ENCODE assay signal across 23 mouse cellular contexts in genomic region chr17:81782326-81782725, GRCm38 (mm10). TPM values are rescaled to one million over a fixed set of nuclear protein-coding genes. Genes with fewer than 3 reads are reported as not detected.
DNase-seq lines count a peak whose midpoint lies in the region; ATAC-seq lines count a peak whose summit lies in the region.
"Had no signal": no experiment of that assay in that cellular context is flagged by ENCODE, and none has a peak within 500 bp of the region (broad histone marks: within the 10 kb centered on the region; RNA-seq: fewer than 3 reads in every experiment).

No protein-coding gene starts in this region.

- intact Hi-C loops in heart, postnatal 10 days (cut with DNase I) = loop anchor here (10.0 kb wide), 1 partner anchor 118 kb away; no protein-coding TSS in a partner anchor

- WGBS in heart, embryonic 14.5 days = 62% methylated on average over 4 of the region's 4 CpGs
- 89% methylated on average over 4 of the region's 4 CpGs for WGBS in hindbrain, embryonic 11.5 days

- no peaks in the 10 kb centered on the region for H3K27me3 ChIP-seq in heart, embryonic 14.5 days (ENCODE audit: control insufficient read depth, insufficient read depth, low read length)
- H3K27me3 ChIP-seq in megakaryocyte, embryonic 14.5 days (replicated peaks) = no peaks in the 10 kb centered on the region
- H3K27me3 ChIP-seq in hindbrain, embryonic 11.5 days (ENCODE audit: control insufficient read depth, insufficient read depth, low read length) = no peaks in the 10 kb centered on the region
- H3K27me3 ChIP-seq: forebrain, embryonic 13.5 days; hindbrain, embryonic 15.5 days; midbrain, embryonic 12.5 days; Patski had no signal

- H3K9ac ChIP-seq in heart, embryonic 14.5 days (ENCODE audit: low read length) = peak overlapping the region; percentile 69
- H3K9ac ChIP-seq in hindbrain, embryonic 11.5 days (ENCODE audit: low read depth, low read length) = no peak overlapping the region
- H3K9ac ChIP-seq: forebrain, embryonic 13.5 days; hindbrain, embryonic 15.5 days; midbrain, embryonic 12.5 days had no signal

- DNase-seq in heart, postnatal 10 days = no peak
- peak; percentile 51 for DNase-seq in 416B (ENCODE audit: low read depth)
- DNase-seq in brain, adult 2 months (ENCODE audit: low read depth, low spot score) = peak; percentile 12
- no peak for DNase-seq in hindbrain, embryonic 11.5 days (ENCODE audit: low spot score)
- DNase-seq in lung, postnatal 14 days = no peak
- DNase-seq: adrenal gland, adult 2 months; cerebellum, adult 8-10 months; cerebellum, postnatal 36 days; gastrocnemius, postnatal 36 days; kidney, adult 8-10 months; kidney, postnatal 14 days; thymus, adult 2 months; thymus, postnatal 4 days had no signal

- no peaks in the 10 kb centered on the region for H3K9me3 ChIP-seq in heart, embryonic 14.5 days (ENCODE audit: control insufficient read depth, low read length)
- H3K9me3 ChIP-seq in megakaryocyte, embryonic 14.5 days = no peaks in the 10 kb centered on the region
- H3K9me3 ChIP-seq in hindbrain, embryonic 11.5 days (ENCODE audit: control insufficient read depth, low read length) = no peaks in the 10 kb centered on the region
- H3K9me3 ChIP-seq: forebrain, embryonic 13.5 days; hindbrain, embryonic 15.5 days; midbrain, embryonic 12.5 days had no signal

- no peaks in the 10 kb centered on the region for H3K36me3 ChIP-seq in heart, embryonic 14.5 days (ENCODE audit: control insufficient read depth, insufficient read depth, low read length)
- H3K36me3 ChIP-seq in megakaryocyte, embryonic 14.5 days (replicated peaks; ENCODE audit: low read length) = no peaks in the 10 kb centered on the region
- H3K36me3 ChIP-seq in hindbrain, embryonic 11.5 days (ENCODE audit: control insufficient read depth, insufficient read depth, low read length) = no peaks in the 10 kb centered on the region
- H3K36me3 ChIP-seq: hindbrain, embryonic 15.5 days; midbrain, embryonic 12.5 days had no signal

- peaks cover 7 to 35% of the 10 kb centered on the region in 2 experiments for H3K4me1 ChIP-seq in heart, embryonic 14.5 days (ENCODE audit: control insufficient read depth in 2 of 2, insufficient read depth in 2 of 2, low read length in 2 of 2)
- H3K4me1 ChIP-seq in megakaryocyte, embryonic 14.5 days = peaks cover 32% of the 10 kb centered on the region
- H3K4me1 ChIP-seq in hindbrain, embryonic 11.5 days (replicated peaks; ENCODE audit: control insufficient read depth, insufficient read depth, low read length) = no peaks in the 10 kb centered on the region
- H3K4me1 ChIP-seq: forebrain, embryonic 13.5 days; hindbrain, embryonic 15.5 days; midbrain, embryonic 12.5 days had no signal

- no peak overlapping the region for H3K4me3 ChIP-seq in heart, embryonic 14.5 days (ENCODE audit: control insufficient read depth in 1 of 2, insufficient read depth in 1 of 2, low read depth in 1 of 2, low read length in 2 of 2)
- H3K4me3 ChIP-seq in megakaryocyte, embryonic 14.5 days (replicated peaks) = peak overlapping the region; percentile 68
- no peak overlapping the region for H3K4me3 ChIP-seq in hindbrain, embryonic 11.5 days (ENCODE audit: low read depth, low read length)
- H3K4me3 ChIP-seq: forebrain, embryonic 13.5 days; hindbrain, embryonic 15.5 days; layer of hippocampus, adult 2 months; midbrain, embryonic 12.5 days had no signal

- ATAC-seq in heart, embryonic 14.5 days (ENCODE audit: insufficient number of reproducible peaks, insufficient read depth, low FRiP score, low read depth) = no peak
- ATAC-seq in hindbrain, embryonic 11.5 days (ENCODE audit: low FRiP score) = no peak
- ATAC-seq: CD4-positive, CD25-positive, alpha-beta regulatory T cell, adult 4 months; forebrain, embryonic 13.5 days; Patski had no signal

- peak overlapping the region; percentile 49 for H3K4me2 ChIP-seq in heart, embryonic 14.5 days (ENCODE audit: low read length)
- no peak overlapping the region for H3K4me2 ChIP-seq in hindbrain, embryonic 11.5 days (replicated peaks; ENCODE audit: low read depth, low read length)
- H3K4me2 ChIP-seq: forebrain, embryonic 13.5 days; hindbrain, embryonic 15.5 days; midbrain, embryonic 12.5 days had no signal

- peak overlapping the region; percentile 80 to 93 for H3K27ac ChIP-seq in heart, embryonic 14.5 days (replicated peaks in 1 of 2; ENCODE audit: control insufficient read depth in 1 of 2, insufficient read depth in 1 of 2, low read depth in 2 of 2, low read length in 2 of 2)
- H3K27ac ChIP-seq in hindbrain, embryonic 11.5 days (ENCODE audit: low read depth, low read length) = no peak overlapping the region
- H3K27ac ChIP-seq: forebrain, embryonic 13.5 days; hindbrain, embryonic 15.5 days; layer of hippocampus, adult 2 months; macrophage; midbrain, embryonic 12.5 days; stomach, postnatal 0 days had no signal

RNA-seq across cellular contexts. Expression of gene Slc8a1, which starts 44.1 kb away (rescaled TPM):
- polyA plus RNA-seq in heart, embryonic 14.5 days (2014; fragmentation: Nextera tagmentation; extraction: Ambion mirVana) = 144 and 159 TPM in 2 replicates
- total RNA-seq in heart, postnatal 10 days (2021) = 100 to 1,000 TPM; 595 to 645 TPM
- polyA plus RNA-seq in megakaryocyte, embryonic 14.5 days (2012; ENCODE audit: insufficient read depth, low replicate concordance) = 0.14 and 0.46 TPM in 2 replicates
- polyA plus RNA-seq in hindbrain, embryonic 11.5 days (2014; fragmentation: Nextera tagmentation; extraction: Ambion mirVana) = 5.9 and 13.1 TPM in 2 replicates
- polyA plus RNA-seq: Patski had no signal

Comparison
In these comparisons a context has a peak if more than half of its experiments do, and no peak if none do; other contexts are left out.
1. DNase-seq: peak in 416B (single experiment) and brain, adult 2 months (single experiment); none in heart, postnatal 10 days (0 of 2), hindbrain, embryonic 11.5 days (single experiment) and lung, postnatal 14 days (single experiment).
2. RNA of gene Slc8a1, which starts 44.1 kb away (polyA plus RNA-seq): 144 to 159 TPM in heart, embryonic 14.5 days; 5.9 to 13.1 TPM in hindbrain, embryonic 11.5 days and 0.14 to 0.46 TPM in megakaryocyte, embryonic 14.5 days; every median in the first group is over 10 times any median in the second.